Mouse (Mus musculus) limb, embryonic 13.5 days (tissue): Measurements from ENCODE around the gene Nelfe. TPM values are rescaled to one million over a fixed set of nuclear protein-coding genes. Genes with fewer than 3 reads are reported as not detected.

ENCODE experiments used
- ATAC-seq: fragments of 200-750 bp; cut with Nextera tagmentation; 2 replicates; pipeline ENCODE4 v1.8.0; 2017; ENCODE audit warnings: low read depth, moderate number of reproducible peaks, moderate TSS enrichment; ENCODE audit not compliant: low FRiP score
- H3K27ac ChIP-seq: fragments of 300-500 bp; sonication (generic); 2 replicates; pipeline ENCODE4 v1.5.1; 2015; ENCODE audit warnings: inconsistent platforms, mild to moderate bottlenecking, moderate library complexity
- H3K27me3 ChIP-seq: fragments of 300-500 bp; sonication (generic); 2 replicates; pipeline ENCODE4 v1.6.1; 2015; ENCODE audit warnings: mild to moderate bottlenecking, inconsistent platforms
- H3K36me3 ChIP-seq: fragments of 300-500 bp; sonication (generic); 2 replicates; pipeline ENCODE4 v1.6.1; 2015; ENCODE audit warnings: inconsistent platforms, mild to moderate bottlenecking, moderate library complexity
- H3K4me1 ChIP-seq: fragments of 300-500 bp; sonication (generic); 2 replicates; pipeline ENCODE4 v1.6.1; 2015; ENCODE audit warnings: inconsistent platforms
- H3K4me2 ChIP-seq: fragments of 300-500 bp; sonication (generic); replicated peaks from 2 replicates; pipeline ENCODE4 v1.6.1; 2015; ENCODE audit warnings: inconsistent platforms, mild to moderate bottlenecking, moderate library complexity
- H3K4me3 ChIP-seq: fragments of 300-500 bp; sonication (generic); 2 replicates; pipeline ENCODE4 v1.5.1; 2015; ENCODE audit warnings: moderate library complexity, mild to moderate bottlenecking, inconsistent platforms
- H3K9ac ChIP-seq: fragments of 300-500 bp; sonication (generic); 2 replicates; pipeline ENCODE4 v1.6.1; 2015; ENCODE audit warnings: mild to moderate bottlenecking, inconsistent platforms
- H3K9me3 ChIP-seq: fragments of 300-500 bp; sonication (generic); 2 replicates; pipeline ENCODE4 v1.6.1; 2016; ENCODE audit warnings: inconsistent platforms
- WGBS: fragments of 180-500 bp; shearing (Covaris S2); methylation state at CpG from one replicate; pipeline ENCODE4 v1.1.7; 2015; 5-methylcytosine and 5-hydroxymethylcytosine counted together
- polyA plus RNA-seq: library from polyadenylated mRNA; unstranded; fragments of >200 nt; fragmentation: Nextera tagmentation; extraction: Ambion mirVana; gene quantifications from 2 replicates; pipeline ENCODE4 v1.2.1, GENCODE M21; 2015

Nelfe gene
- polyA plus RNA-seq, 1 experiment from 2014 or later: 114 TPM

- no peak for ATAC-seq
- H3K4me3 ChIP-seq: no peak overlapping the region
- H3K27ac ChIP-seq: no peak overlapping the region; the same call in 1 of the 2 replicates
- H3K4me1 ChIP-seq: 0 out of 2 replicates have a peak, but pooled peaks cover 4% of the 10 kb centered on the region
- 69% methylated on average over 3 of the region's 3 CpGs for WGBS
- peaks cover 16% of the 10 kb centered on the region for H3K27me3 ChIP-seq
- H3K9ac ChIP-seq: no peak overlapping the region
- no peak overlapping the region for H3K4me2 ChIP-seq
- no peaks in the 10 kb centered on the region for H3K36me3 ChIP-seq
- no peaks in the 10 kb centered on the region for H3K9me3 ChIP-seq
Observed at GRCm38 (mm10) chr17:34883332-34883731, 33.1 kb downstream of the Nelfe start.

GRCm38 (mm10) chr17:34884704-34885103 lies 34.5 kb downstream of the Nelfe start:
- H3K27me3 ChIP-seq: peaks cover 16% of the 10 kb centered on the region
- no peaks in the 10 kb centered on the region for H3K4me1 ChIP-seq
- H3K36me3 ChIP-seq: no peaks in the 10 kb centered on the region
- no peak for ATAC-seq
- no peak overlapping the region for H3K27ac ChIP-seq
- H3K9me3 ChIP-seq: no peaks in the 10 kb centered on the region
- no peak overlapping the region for H3K4me3 ChIP-seq
- no peak overlapping the region for H3K9ac ChIP-seq
- 89% methylated on average over 6 of the region's 6 CpGs for WGBS
- H3K4me2 ChIP-seq: no peak overlapping the region

GRCm38 (mm10) chr17:34885615-34886014 lies 35.4 kb downstream of the Nelfe start:
- H3K9me3 ChIP-seq: no peaks in the 10 kb centered on the region
- ATAC-seq: no peak
- 73% methylated on average over 3 of the region's 3 CpGs for WGBS
- H3K36me3 ChIP-seq: no peaks in the 10 kb centered on the region
- no peak overlapping the region for H3K9ac ChIP-seq
- H3K4me2 ChIP-seq: no peak overlapping the region
- H3K4me1 ChIP-seq: no peaks in the 10 kb centered on the region
- H3K4me3 ChIP-seq: no peak overlapping the region
- peaks cover 13% of the 10 kb centered on the region for H3K27me3 ChIP-seq
- no peak overlapping the region for H3K27ac ChIP-seq

GRCm38 (mm10) chr17:34887942-34888341 lies 37.8 kb downstream of the Nelfe start:
- H3K36me3 ChIP-seq: no peaks in the 10 kb centered on the region
- 87% methylated on average over 5 of the region's 5 CpGs for WGBS
- no peaks in the 10 kb centered on the region for H3K9me3 ChIP-seq
- H3K9ac ChIP-seq: no peak overlapping the region
- no peaks in the 10 kb centered on the region for H3K27me3 ChIP-seq
- H3K4me3 ChIP-seq: no peak overlapping the region
- no peak overlapping the region for H3K4me2 ChIP-seq
- H3K4me1 ChIP-seq: no peaks in the 10 kb centered on the region
- no peak overlapping the region for H3K27ac ChIP-seq
- no peak for ATAC-seq

GRCm38 (mm10) chr17:34890074-34890743 lies 40.0 kb downstream of the Nelfe start:
- Histone ChIP-seq H3K27ac (no peak overlapping the region), H3K4me1 (peaks cover 7% of the 10 kb centered on the region), H3K36me3 (no peaks in the 10 kb centered on the region), H3K4me2 (no peak overlapping the region), H3K27me3 (no peaks in the 10 kb centered on the region), H3K9ac (no peak overlapping the region), H3K4me3 (no peak overlapping the region), H3K9me3 (no peaks in the 10 kb centered on the region)
- no peak for ATAC-seq
- 81% methylated on average over 12 of the region's 12 CpGs for WGBS

- Histone ChIP-seq H3K27ac (no peak overlapping the region), H3K9ac (no peak overlapping the region), H3K27me3 (no peaks in the 10 kb centered on the region), H3K4me1 (peaks cover 19% of the 10 kb centered on the region), H3K4me3 (no peak overlapping the region), H3K9me3 (no peaks in the 10 kb centered on the region), H3K36me3 (peaks cover 8% of the 10 kb centered on the region), H3K4me2 (no peak overlapping the region)
- 98% methylated on average over 2 of the region's 2 CpGs for WGBS
- no peak for ATAC-seq
Observed at GRCm38 (mm10) chr17:34891377-34891776, 41.2 kb downstream of the Nelfe start.

- H3K9ac ChIP-seq: peak overlapping the region; percentile 53; the same call in 1 of the 2 replicates
- WGBS: 72% methylated on average over 12 of the region's 12 CpGs
Observed at GRCm38 (mm10) chr17:34893072-34893824, 43.1 kb downstream of the Nelfe start.

GRCm38 (mm10) chr17:34894074-34894597 lies 43.9 kb downstream of the Nelfe start:
- Histone ChIP-seq H3K4me2 (peak overlapping the region; percentile 89), H3K4me1 (peaks cover 31% of the 10 kb centered on the region), H3K27ac (peak overlapping the region; percentile 90), H3K4me3 (peak overlapping the region; percentile 77), H3K36me3 (peaks cover 9% of the 10 kb centered on the region), H3K9ac (peak overlapping the region; percentile 90), H3K27me3 (no peaks in the 10 kb centered on the region), H3K9me3 (no peaks in the 10 kb centered on the region)
- WGBS: 1% methylated on average over 27 of the region's 51 CpGs
- peak; percentile 88 for ATAC-seq

More at GRCm38 (mm10) chr17:34893072-34893824, 43.1 kb downstream of the Nelfe start:
- Histone ChIP-seq H3K9me3 (no peaks in the 10 kb centered on the region), H3K27ac (peak overlapping the region; percentile 56; the same call in 1 of the 2 replicates), H3K4me1 (peaks cover 31% of the 10 kb centered on the region), H3K36me3 (peaks cover 9% of the 10 kb centered on the region), H3K4me3 (peak overlapping the region; percentile 77), H3K4me2 (peak overlapping the region; percentile 89), H3K27me3 (no peaks in the 10 kb centered on the region)
- no peak for ATAC-seq

GRCm38 (mm10) chr17:34894801-34895530 lies 44.8 kb downstream of the Nelfe start:
- peak overlapping the region; percentile 77 for H3K4me3 ChIP-seq
- H3K27ac ChIP-seq: peak overlapping the region; percentile 90
- H3K4me2 ChIP-seq: peak overlapping the region; percentile 89
- H3K9ac ChIP-seq: peak overlapping the region; percentile 90
- peak; percentile 10 for ATAC-seq
- H3K4me1 ChIP-seq: peaks cover 36% of the 10 kb centered on the region
- peaks cover 9% of the 10 kb centered on the region for H3K36me3 ChIP-seq
- H3K27me3 ChIP-seq: no peaks in the 10 kb centered on the region
- no peaks in the 10 kb centered on the region for H3K9me3 ChIP-seq
- WGBS: 9% methylated on average over 49 of the region's 51 CpGs

GRCm38 (mm10) chr17:34895724-34896123 lies 45.5 kb downstream of the Nelfe start:
- H3K27ac ChIP-seq: peak overlapping the region; percentile 90
- peak overlapping the region; percentile 77 for H3K4me3 ChIP-seq
- H3K9ac ChIP-seq: peak overlapping the region; percentile 90
- peaks cover 44% of the 10 kb centered on the region for H3K4me1 ChIP-seq
- 96% methylated on average over 15 of the region's 15 CpGs for WGBS
- peak overlapping the region; percentile 89 for H3K4me2 ChIP-seq
- no peaks in the 10 kb centered on the region for H3K9me3 ChIP-seq
- H3K36me3 ChIP-seq: peaks cover 9% of the 10 kb centered on the region
- no peak for ATAC-seq
- no peaks in the 10 kb centered on the region for H3K27me3 ChIP-seq

GRCm38 (mm10) chr17:34896366-34896765 lies 46.2 kb downstream of the Nelfe start:
- ATAC-seq: no peak
- H3K9me3 ChIP-seq: no peaks in the 10 kb centered on the region
- no peaks in the 10 kb centered on the region for H3K27me3 ChIP-seq
- no peak overlapping the region for H3K9ac ChIP-seq
- peaks cover 13% of the 10 kb centered on the region for H3K36me3 ChIP-seq
- H3K4me3 ChIP-seq: peak overlapping the region; percentile 77; the same call in 1 of the 2 replicates
- WGBS: 89% methylated on average over 17 of the region's 17 CpGs
- H3K27ac ChIP-seq: no peak overlapping the region
- peaks cover 44% of the 10 kb centered on the region for H3K4me1 ChIP-seq
- H3K4me2 ChIP-seq: peak overlapping the region; percentile 89
